Mouse (Mus musculus) bone marrow macrophage, adult 2 months (primary cell): ENCODE measurements around the gene Zfp704.

ENCODE experiments used
- CTCF ChIP-seq: IDR thresholded peaks from 2 replicates; pipeline ENCODE4 v1.5.1; 2012; ENCODE audit warnings: low read depth, mild to moderate bottlenecking, low read length, moderate library complexity
- POLR2A ChIP-seq: IDR thresholded peaks from 2 replicates; pipeline ENCODE4 v1.6.1; 2012; ENCODE audit warnings: mild to moderate bottlenecking, low read depth, low read length, borderline replicate concordance

DNA sequence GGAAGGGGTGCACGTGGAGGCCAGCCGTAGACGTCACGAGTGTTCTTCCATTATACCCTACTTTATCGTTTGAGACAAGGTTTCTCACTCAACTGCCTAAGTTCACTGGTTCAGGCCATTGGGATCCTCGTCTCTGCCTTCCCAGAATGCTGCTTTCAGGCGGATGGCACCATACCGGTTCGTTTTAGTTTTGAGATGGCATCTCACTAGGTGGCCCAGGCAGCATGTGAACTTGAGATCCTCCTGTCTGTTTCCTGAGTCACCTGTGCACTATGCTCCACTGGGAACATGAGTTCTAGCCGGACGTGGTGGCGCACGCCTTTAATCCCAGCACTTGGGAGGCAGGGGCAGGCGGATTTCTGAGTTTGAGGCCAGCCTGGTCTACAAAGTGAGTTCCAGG is 68.3 kb downstream of the Zfp704 start:
- TF ChIP-seq CTCF (no peak), POLR2A (no peak)
